Mouse (Mus musculus) heart, embryonic 13.5 days (tissue): ENCODE results near the gene Tor2a. TPM values are rescaled to one million over a fixed set of nuclear protein-coding genes. Genes with fewer than 3 reads are reported as not detected.

Experiments used
- ATAC-seq: fragments of 200-750 bp; cut with Nextera tagmentation; 2 replicates; pipeline ENCODE4 v1.8.0; 2017; ENCODE audit warnings: moderate TSS enrichment; ENCODE audit not compliant: insufficient number of reproducible peaks, low FRiP score, low TSS enrichment; ENCODE audit errors: extremely low read depth
- H3K27ac ChIP-seq: fragments of 300-500 bp; sonication (generic); replicated peaks from 2 replicates; pipeline ENCODE4 v1.5.1; 2015; ENCODE audit warnings: moderate library complexity, mild to moderate bottlenecking, inconsistent platforms
- H3K27me3 ChIP-seq: fragments of 300-500 bp; sonication (generic); replicated peaks from 2 replicates; pipeline ENCODE4 v1.6.1; 2015; ENCODE audit warnings: mild to moderate bottlenecking, inconsistent platforms
- H3K36me3 ChIP-seq: fragments of 300-500 bp; sonication (generic); 2 replicates; pipeline ENCODE4 v1.6.1; 2015; ENCODE audit warnings: mild to moderate bottlenecking, inconsistent platforms
- H3K4me1 ChIP-seq: fragments of 300-500 bp; sonication (generic); 2 replicates; pipeline ENCODE4 v1.6.1; 2015; ENCODE audit warnings: inconsistent platforms
- H3K4me2 ChIP-seq: fragments of 300-500 bp; sonication (generic); 2 replicates; pipeline ENCODE4 v1.6.1; 2015; ENCODE audit warnings: inconsistent platforms, mild to moderate bottlenecking, moderate library complexity
- H3K4me3 ChIP-seq: fragments of 300-500 bp; sonication (generic); 2 replicates; pipeline ENCODE4 v1.5.1; 2015; ENCODE audit warnings: moderate library complexity, mild to moderate bottlenecking, inconsistent platforms
- H3K9ac ChIP-seq: fragments of 300-500 bp; sonication (generic); 2 replicates; pipeline ENCODE4 v1.6.1; 2015; ENCODE audit warnings: inconsistent platforms, mild to moderate bottlenecking, moderate library complexity
- H3K9me3 ChIP-seq: fragments of 300-500 bp; sonication (generic); 2 replicates; pipeline ENCODE4 v1.6.1; 2016; ENCODE audit warnings: inconsistent platforms
- WGBS: fragments of 180-500 bp; shearing (Covaris S2); methylation state at CpG from one replicate; pipeline ENCODE4 v1.1.7; 2015; ENCODE audit warnings: mixed read lengths; 5-methylcytosine and 5-hydroxymethylcytosine counted together
- polyA plus RNA-seq: library from polyadenylated mRNA; unstranded; fragments of >200 nt; fragmentation: Nextera tagmentation; extraction: Ambion mirVana; gene quantifications from 2 replicates; pipeline ENCODE4 v1.2.1, GENCODE M21; 2015

The Tor2a gene
- 37.0 and 40.0 TPM in 2 replicates for polyA plus RNA-seq

DNA sequence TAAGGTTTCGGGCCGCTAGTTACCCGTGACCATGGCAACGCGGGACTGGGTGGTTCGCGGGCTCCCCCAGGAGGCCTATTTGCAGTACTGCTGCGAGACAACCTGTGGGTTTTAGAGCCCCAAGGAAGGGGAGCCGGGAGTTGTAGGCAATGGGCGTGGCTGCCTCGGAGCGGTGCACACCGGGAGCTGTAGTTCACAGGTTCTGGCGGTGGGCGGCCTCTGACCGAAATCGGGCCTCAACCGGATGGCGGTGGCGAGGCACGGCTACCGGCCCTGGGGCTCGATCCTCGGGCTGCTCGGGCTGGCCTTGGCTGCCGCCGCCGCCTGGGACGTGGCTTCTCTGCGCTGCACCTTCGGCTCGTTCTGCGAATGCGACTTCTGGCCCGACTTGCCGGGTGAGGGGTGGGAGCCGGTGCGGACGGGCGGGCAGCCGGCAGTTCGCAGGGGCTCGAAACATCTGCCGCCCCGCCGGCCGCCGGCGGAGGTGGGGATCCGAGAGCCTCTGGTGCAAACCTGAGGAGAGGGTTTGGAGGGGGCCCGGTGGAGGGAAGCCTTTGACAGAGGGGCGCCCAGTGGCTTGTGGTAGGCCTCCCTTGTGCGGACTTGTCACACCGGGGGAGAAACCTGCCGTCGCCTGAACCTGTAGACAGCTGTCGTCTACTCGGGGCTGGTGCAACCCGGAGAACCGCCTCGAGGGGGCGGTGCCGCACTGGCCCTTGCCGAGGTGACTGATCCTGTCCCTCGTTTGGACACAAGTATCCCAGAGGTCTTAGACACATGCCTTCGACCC lies at the start of gene Tor2a:
TSS of gene Tor2a (plus strand) at position 179 of the 790 bp plus-strand sequence.
- Histone ChIP-seq H3K27ac (peak within 1 kb of the TSS; percentile 90), H3K4me3 (peak within 1 kb of the TSS; percentile 78), H3K9ac (peak within 1 kb of the TSS; percentile 91), H3K9me3 (no peaks in the 10 kb centered on the region), H3K4me1 (peaks cover 17% of the 10 kb centered on the region), H3K36me3 (peaks cover 62% of the 10 kb centered on the region), H3K27me3 (0 out of 2 replicates have a peak, but pooled peaks cover 4% of the 10 kb centered on the region), H3K4me2 (peak within 1 kb of the TSS; percentile 73)
- under 1% methylated on average over 66 of the region's 66 CpGs for WGBS
- ATAC-seq, result peak; percentile 89

DNA sequence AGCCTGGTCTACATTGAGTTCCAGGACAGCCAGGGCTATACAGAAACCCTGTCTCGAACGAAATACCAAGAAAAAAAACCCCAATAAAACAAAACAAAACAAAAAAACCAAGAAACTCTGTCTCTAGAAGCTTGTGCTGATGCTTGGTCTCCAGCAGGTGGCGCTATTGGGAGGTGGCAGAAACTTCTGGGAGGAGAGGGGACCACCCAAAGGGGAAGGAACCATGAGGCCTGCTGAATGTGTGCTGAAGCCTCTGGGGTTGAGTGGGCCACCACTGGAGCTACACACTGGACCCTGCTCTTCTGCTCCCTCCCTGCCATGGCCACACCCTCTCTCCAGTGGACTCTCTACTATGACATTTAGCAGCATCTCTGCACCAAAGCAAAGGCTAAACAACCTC lies 48.4 kb upstream of the Tor2a start:
- no peaks in the 10 kb centered on the region for H3K9me3 ChIP-seq
- no peak overlapping the region for H3K4me2 ChIP-seq
- H3K4me3 ChIP-seq, result no peak overlapping the region
- H3K36me3 ChIP-seq, result peaks cover 80% of the 10 kb centered on the region
- ATAC-seq, result no peak
- H3K4me1 ChIP-seq, result peaks cover 19% of the 10 kb centered on the region
- H3K27me3 ChIP-seq, result no peaks in the 10 kb centered on the region
- no peak overlapping the region for H3K27ac ChIP-seq
- H3K9ac ChIP-seq, result no peak overlapping the region
- WGBS, result 43% methylated on average over 3 of the region's 3 CpGs

DNA sequence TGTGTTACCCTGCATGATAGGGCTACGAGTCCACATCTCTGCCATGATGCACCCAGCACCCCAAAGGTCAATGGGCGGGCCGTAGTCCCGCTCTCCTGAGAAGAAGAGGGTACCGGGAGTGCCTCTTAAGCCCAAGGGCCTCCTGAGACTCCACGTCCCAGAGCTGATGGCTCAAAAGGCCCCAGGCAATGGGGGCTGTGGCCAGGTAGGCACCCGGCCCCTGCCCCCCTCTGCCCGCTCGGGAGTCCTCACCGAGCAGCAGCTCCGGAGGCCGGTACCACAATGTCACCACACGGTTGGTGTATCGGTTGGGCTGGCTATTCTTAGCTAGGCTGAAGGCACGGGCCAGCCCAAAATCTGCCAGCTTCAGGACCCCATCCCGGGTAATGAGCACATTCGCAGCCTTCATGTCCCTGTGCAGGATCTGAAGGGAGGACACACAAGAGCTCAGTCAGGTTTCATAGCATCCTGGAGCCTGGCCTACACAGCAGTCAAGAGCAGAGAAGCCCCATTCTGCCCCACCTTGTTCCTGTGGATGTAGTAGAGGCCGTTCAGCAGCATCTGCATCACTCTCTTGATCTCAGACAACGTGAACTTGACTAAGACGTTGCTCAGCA lies 47.4 kb upstream of the Tor2a start:
- Histone ChIP-seq H3K4me3 (no peak overlapping the region), H3K4me2 (no peak overlapping the region), H3K9me3 (no peaks in the 10 kb centered on the region), H3K36me3 (peaks cover 70% of the 10 kb centered on the region), H3K27ac (no peak overlapping the region), H3K9ac (no peak overlapping the region), H3K27me3 (no peaks in the 10 kb centered on the region), H3K4me1 (peaks cover 29% of the 10 kb centered on the region)
- WGBS, result 86% methylated on average over 20 of the region's 20 CpGs
- ATAC-seq, result no peak

DNA sequence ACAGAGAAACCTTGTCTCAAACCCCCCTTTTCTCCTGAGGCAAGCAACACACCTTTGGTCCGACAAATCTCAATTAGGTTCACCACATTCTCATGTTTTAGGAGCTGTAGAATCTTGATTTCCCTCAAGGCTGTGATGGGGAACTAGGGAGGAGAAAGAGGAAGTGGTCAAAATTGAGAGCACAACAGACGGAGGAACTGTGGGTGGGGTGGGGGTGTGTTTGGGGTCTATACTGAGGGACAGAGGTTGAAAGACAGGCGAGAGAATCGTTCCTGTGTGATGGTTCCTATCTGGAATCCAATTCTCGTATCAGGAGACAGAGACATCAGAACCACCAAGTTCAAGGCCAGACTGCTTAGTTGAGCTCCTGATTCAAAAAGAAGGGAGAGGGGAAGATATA lies 46.6 kb upstream of the Tor2a start:
- Histone ChIP-seq H3K9ac (no peak overlapping the region), H3K36me3 (peaks cover 62% of the 10 kb centered on the region), H3K9me3 (no peaks in the 10 kb centered on the region), H3K4me1 (peaks cover 37% of the 10 kb centered on the region), H3K4me3 (no peak overlapping the region), H3K27me3 (no peaks in the 10 kb centered on the region), H3K4me2 (no peak overlapping the region), H3K27ac (no peak overlapping the region)
- no peak for ATAC-seq
- WGBS, result 82% methylated on average over 5 of the region's 5 CpGs

DNA sequence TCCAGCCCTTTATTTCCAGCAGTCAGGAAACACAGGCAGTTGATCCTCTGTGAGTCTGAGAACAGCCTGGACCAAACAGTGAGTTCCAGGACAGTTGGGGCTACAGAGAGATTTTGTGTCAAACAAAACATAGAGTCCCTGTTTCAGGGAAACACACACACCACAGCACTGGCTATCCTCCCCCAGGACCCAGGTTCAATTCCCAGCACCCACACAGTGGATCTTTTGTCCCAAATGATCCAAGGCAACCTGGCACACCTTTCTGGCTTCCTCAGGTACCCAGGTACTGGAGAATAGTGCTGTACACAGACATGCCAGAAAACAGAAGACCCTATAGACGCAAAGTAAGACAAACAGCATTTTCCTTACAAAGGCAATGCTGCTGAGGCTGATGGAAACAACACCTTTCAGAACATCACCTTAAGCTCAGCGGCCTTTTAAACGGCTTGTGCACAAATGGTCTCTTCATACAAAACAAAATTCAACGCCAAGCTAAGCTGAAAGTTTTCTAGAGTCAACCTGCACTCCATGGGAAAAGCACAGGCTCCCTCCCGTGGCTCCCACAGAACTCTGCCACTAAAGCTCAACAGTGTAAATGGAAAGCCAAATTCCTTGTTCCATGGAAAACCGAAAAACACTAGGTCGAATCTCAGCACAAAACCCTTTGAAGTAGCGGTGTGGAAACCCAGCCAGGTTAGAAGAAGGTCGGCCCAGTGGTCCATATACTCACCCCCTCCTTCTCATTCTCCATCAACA lies 45.6 kb upstream of the Tor2a start:
- no peaks in the 10 kb centered on the region for H3K9me3 ChIP-seq
- H3K4me3 ChIP-seq, result peak overlapping the region; percentile 87
- 24% methylated on average over 9 of the region's 9 CpGs for WGBS
- no peaks in the 10 kb centered on the region for H3K27me3 ChIP-seq
- peaks cover 38% of the 10 kb centered on the region for H3K4me1 ChIP-seq
- peaks cover 51% of the 10 kb centered on the region for H3K36me3 ChIP-seq
- no peak for ATAC-seq
- peak overlapping the region; percentile 81 for H3K4me2 ChIP-seq
- H3K9ac ChIP-seq, result peak overlapping the region; percentile 97
- peak overlapping the region; percentile 99 for H3K27ac ChIP-seq

DNA sequence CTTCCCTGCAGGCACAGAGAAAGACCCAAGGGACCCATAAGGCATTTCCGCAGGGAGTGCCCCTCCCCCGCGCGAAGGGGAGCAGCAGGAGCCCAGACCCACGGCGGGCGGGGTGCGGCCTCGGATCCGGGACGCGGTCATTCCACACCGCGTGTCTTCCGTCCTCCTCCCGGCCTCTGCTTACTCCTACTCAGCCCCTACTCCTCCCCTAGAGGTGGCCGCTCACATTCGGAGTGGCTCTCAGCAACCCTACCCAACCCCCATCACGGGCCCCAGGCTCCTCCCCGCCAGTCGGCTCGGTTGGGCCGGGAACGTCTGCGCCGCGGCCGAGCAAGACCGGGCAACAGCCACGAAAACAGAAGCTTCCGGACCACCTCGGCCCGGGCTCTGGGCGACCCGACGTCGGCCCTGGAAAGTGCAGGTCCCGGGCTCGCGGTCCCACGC lies 44.9 kb upstream of the Tor2a start:
- H3K4me3 ChIP-seq, result peak overlapping the region; percentile 87
- peaks cover 45% of the 10 kb centered on the region for H3K36me3 ChIP-seq
- peak; percentile 39; the same call in 1 of the 2 replicates for ATAC-seq
- WGBS, result under 1% methylated on average over 41 of the region's 41 CpGs
- H3K9ac ChIP-seq, result peak overlapping the region; percentile 97
- peak overlapping the region; percentile 81 for H3K4me2 ChIP-seq
- no peaks in the 10 kb centered on the region for H3K9me3 ChIP-seq
- H3K27me3 ChIP-seq, result no peaks in the 10 kb centered on the region
- peak overlapping the region; percentile 99 for H3K27ac ChIP-seq
- H3K4me1 ChIP-seq, result peaks cover 38% of the 10 kb centered on the region

DNA sequence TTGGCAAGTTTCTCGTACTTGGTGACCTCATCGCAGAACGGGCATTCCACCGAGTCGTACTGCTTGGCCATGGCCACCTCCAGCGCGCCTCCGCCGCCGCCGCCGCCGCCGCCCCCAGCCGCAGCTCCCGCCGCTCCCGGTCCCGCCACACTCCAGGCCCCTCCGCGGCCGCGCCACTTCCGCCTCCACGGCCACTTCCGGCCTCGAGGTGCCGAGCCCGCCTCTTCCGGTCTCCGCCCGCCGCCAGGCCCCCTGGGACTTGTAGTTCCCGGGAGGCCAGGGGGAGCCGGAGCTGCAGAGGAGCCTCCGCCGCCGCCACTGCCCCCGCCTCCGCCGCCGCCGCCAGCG lies 44.5 kb upstream of the Tor2a start:
- peak overlapping the region; percentile 87 for H3K4me3 ChIP-seq
- H3K27me3 ChIP-seq, result no peaks in the 10 kb centered on the region
- peak overlapping the region; percentile 97 for H3K9ac ChIP-seq
- H3K36me3 ChIP-seq, result peaks cover 41% of the 10 kb centered on the region
- ATAC-seq, result peak; percentile 86
- H3K27ac ChIP-seq, result peak overlapping the region; percentile 99
- peak overlapping the region; percentile 81 for H3K4me2 ChIP-seq
- peaks cover 38% of the 10 kb centered on the region for H3K4me1 ChIP-seq
- WGBS, result 0% methylated on average over 29 of the region's 44 CpGs
- no peaks in the 10 kb centered on the region for H3K9me3 ChIP-seq

DNA sequence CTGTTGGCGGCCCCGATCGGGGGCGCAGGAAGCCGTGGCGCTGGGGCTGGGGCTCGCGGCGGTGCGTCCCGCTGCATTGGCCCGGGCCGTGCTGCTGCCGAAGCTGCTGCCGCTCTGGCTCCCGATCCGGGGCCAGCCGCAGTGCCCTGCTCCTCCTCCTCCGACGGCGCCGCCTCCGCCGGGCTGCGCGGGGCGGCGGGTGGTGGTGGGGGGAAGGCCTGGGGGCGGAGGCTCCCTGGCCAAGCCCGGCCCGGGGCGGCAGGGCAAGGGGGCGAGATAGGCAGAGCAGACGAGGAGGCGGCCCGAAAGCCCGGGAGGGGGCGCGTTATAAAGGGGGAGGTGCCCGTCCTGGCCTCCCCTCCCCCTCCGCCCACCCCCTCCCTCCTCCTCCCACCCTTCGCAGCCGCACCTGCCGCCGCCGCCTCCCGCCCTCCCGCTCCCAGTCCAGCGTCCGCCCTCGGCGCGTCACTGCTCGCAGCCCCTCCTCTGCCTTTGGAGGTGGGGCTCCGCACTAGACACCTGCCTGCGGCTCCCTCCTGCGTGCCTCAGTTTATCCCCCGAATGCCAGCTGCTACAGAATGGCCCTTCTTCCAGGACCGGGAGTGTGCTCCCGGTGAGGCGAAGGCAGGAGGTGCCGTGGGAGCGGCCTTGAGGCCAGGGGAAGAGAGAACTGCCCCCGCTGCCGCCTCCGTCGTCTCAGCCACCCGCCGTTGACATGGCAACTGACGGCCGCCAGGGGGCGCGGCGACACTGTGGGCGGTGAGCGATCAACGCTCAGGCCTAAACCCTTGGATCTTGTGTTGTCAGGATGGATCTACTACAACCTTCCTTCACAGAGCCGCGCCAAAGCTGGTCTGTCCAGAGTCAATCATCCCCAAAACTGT lies 43.9 kb upstream of the Tor2a start, which contains the start of gene Cdk9:
TSS of gene Cdk9 (minus strand) at position 143 of the 884 bp plus-strand sequence.
- WGBS, result under 1% methylated on average over 64 of the region's 79 CpGs
- Histone ChIP-seq H3K4me3 (peak within 1 kb of the TSS; percentile 87), H3K9me3 (no peaks in the 10 kb centered on the region), H3K9ac (peak within 1 kb of the TSS; percentile 97), H3K27me3 (no peaks in the 10 kb centered on the region), H3K36me3 (peaks cover 34% of the 10 kb centered on the region), H3K4me2 (peak within 1 kb of the TSS; percentile 81), H3K27ac (peak within 1 kb of the TSS; percentile 99), H3K4me1 (peaks cover 38% of the 10 kb centered on the region)
- peak; percentile 78 for ATAC-seq

DNA sequence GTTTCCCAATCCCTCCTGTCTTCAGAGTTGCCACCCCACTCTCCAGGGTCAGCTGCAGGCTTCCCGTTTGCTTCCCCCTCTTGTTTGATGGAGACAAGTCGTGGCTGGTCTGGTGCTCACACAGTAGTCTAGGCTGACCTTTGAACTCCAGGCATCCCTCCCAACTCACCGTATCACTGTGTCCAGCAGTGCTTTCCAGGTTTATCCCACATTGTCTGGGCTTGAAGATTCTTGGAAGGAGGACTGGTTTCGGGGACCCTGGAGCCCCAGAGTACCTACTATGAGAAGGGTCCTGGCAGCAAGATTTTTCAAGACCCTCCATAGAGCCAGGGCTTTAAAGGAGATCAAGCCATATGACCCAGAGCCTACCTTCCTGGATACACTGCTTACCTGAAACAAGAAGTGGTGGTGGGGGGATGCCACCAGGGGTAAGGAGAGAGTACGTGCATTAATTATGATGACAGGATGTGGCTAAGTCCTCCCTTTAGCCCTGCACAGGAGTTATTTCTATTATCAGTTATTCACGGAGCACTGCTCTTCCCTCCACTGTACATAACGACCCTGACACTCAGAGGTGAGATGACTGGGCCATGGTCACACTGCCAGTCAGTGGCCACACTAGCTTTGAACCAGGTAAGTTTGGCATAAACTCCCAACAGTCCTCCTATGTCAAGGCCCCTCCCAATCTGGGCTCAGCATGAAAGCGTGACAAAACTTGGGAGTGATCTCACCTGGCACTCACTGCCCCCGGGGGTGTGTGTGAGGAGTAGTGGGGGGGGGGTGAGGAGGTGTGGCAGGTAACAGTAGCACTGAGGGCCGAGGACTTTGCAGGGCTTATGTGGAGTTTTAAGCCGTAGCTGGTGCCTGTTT lies 42.7 kb upstream of the Tor2a start:
- Histone ChIP-seq H3K36me3 (peaks cover 23% of the 10 kb centered on the region), H3K4me2 (peak overlapping the region; percentile 81), H3K4me3 (no peak overlapping the region), H3K27ac (peak overlapping the region; percentile 99), H3K9me3 (no peaks in the 10 kb centered on the region), H3K9ac (peak overlapping the region; percentile 97), H3K27me3 (no peaks in the 10 kb centered on the region), H3K4me1 (peaks cover 38% of the 10 kb centered on the region)
- WGBS, result 44% methylated on average over 11 of the region's 11 CpGs
- no peak for ATAC-seq

DNA sequence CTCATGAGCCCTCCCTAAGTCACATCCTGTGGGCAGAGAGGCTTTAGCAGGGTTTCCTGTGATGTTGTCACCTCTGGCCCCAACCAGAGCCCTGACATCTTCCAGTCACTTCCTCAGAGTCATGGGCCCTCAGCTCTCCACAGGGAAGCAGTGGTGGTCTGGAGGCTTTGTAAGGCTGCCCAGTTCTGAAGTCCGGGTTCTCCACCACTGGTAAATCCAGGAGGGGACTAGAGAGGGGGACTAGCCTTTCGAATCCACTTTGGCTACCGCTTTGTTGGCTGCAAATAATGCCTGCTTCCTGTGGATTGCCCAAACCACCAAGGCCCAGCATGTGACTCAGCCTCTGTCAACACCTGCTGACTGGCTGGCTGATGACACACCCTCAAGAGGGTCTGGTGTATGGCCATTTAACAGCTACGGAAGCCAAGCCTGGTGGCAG lies 42.0 kb upstream of the Tor2a start:
- Histone ChIP-seq H3K4me1 (peaks cover 38% of the 10 kb centered on the region), H3K36me3 (peaks cover 16% of the 10 kb centered on the region), H3K9ac (peak overlapping the region; percentile 97), H3K27me3 (no peaks in the 10 kb centered on the region), H3K4me3 (no peak overlapping the region), H3K27ac (peak overlapping the region; percentile 99), H3K9me3 (no peaks in the 10 kb centered on the region), H3K4me2 (peak overlapping the region; percentile 22; the same call in 1 of the 2 replicates)
- no peak for ATAC-seq
- WGBS, result 41% methylated on average over 4 of the region's 4 CpGs
